Mouse (Mus musculus) small intestine, adult 10 weeks (tissue): ENCODE data around the gene Mmel1. TPM values are rescaled to one million over a fixed set of nuclear protein-coding genes. Genes with fewer than 3 reads are reported as not detected.

ENCODE experiments used
- polyA plus RNA-seq: library from polyadenylated mRNA; stranded (reverse); fragments of 350-450 nt; fragmentation: Illumina TruSeq; extraction: RNeasy Lipid Tissue Mini Kit (QIAGEN cat#74804); gene quantifications from one replicate; pipeline ENCODE4 v1.2.3, GENCODE M21; 2014; ENCODE audit warnings: low replicate concordance

Gene Mmel1
- not detected for polyA plus RNA-seq

GRCm38 (mm10) chr4:154869440-154869839 lies at the start of gene Mmel1:
TSS of gene Mmel1 (plus strand) at chr4:154869585.

GRCm38 (mm10) chr4:154837170-154837569 lies 32.2 kb upstream of the Mmel1 start, which contains the start of gene Ttc34:
TSS of gene Ttc34 (plus strand) at chr4:154837459.

GRCm38 (mm10) chr4:154898506-154899446 lies 29.4 kb downstream of the Mmel1 start, which contains the start of gene Fam213b:
TSS of gene Fam213b (minus strand) at chr4:154899135.

GRCm38 (mm10) chr4:154928395-154929087 lies 59.2 kb downstream of the Mmel1 start, which contains the start of gene Tnfrsf14:
TSS of gene Tnfrsf14 (minus strand) at chr4:154928563.

Other genes with a start within 250 kb of the Mmel1 start
- 4.3 TPM for gene Prdm16, start 232.7 kb upstream of the Mmel1 start, polyA plus RNA-seq
- not detected for gene Actrt2, start 201.7 kb upstream of the Mmel1 start, polyA plus RNA-seq
- not detected for gene Ttc34, start 32.1 kb upstream of the Mmel1 start, polyA plus RNA-seq
- 3.3 TPM for gene Fam213b, start 29.6 kb downstream of the Mmel1 start, polyA plus RNA-seq
- gene Tnfrsf14, start 59.0 kb downstream of the Mmel1 start, polyA plus RNA-seq, result not detected
- not detected for gene Hes5, start 91.3 kb downstream of the Mmel1 start, polyA plus RNA-seq
- gene Pank4, start 94.5 kb downstream of the Mmel1 start, polyA plus RNA-seq, result 1.3 TPM
- gene Plch2, start 187.2 kb downstream of the Mmel1 start, polyA plus RNA-seq, result 0.26 TPM
- 2.1 TPM for gene Pex10, start 197.4 kb downstream of the Mmel1 start, polyA plus RNA-seq
- gene Rer1, start 216.8 kb downstream of the Mmel1 start, polyA plus RNA-seq, result 315 TPM
- gene Morn1, start 217.0 kb downstream of the Mmel1 start, polyA plus RNA-seq, result not detected